Mouse (Mus musculus) activated CD4-positive, CD25-positive, alpha-beta regulatory T cell, adult 4 months (primary cell): ENCODE results near the gene Colec11. TPM values are rescaled to one million over a fixed set of nuclear protein-coding genes. Genes with fewer than 3 reads are reported as not detected.
A peak's percentile ranks its signal among the peaks of the same experiment; 100 is the strongest.

Experiments
- ATAC-seq: one replicate; pipeline ENCODE4 v1.8.0; 2017
- polyA plus RNA-seq, 2 experiments: library from polyadenylated mRNA; unstranded; fragments of 100-300 nt; shearing (Covaris generic); gene quantifications; one replicate each; pipeline ENCODE4 v1.2.1; 2017

Colec11 gene
- polyA plus RNA-seq, 2 experiments from 2014 or later = 0.34 TPM; not detected in 1

DNA sequence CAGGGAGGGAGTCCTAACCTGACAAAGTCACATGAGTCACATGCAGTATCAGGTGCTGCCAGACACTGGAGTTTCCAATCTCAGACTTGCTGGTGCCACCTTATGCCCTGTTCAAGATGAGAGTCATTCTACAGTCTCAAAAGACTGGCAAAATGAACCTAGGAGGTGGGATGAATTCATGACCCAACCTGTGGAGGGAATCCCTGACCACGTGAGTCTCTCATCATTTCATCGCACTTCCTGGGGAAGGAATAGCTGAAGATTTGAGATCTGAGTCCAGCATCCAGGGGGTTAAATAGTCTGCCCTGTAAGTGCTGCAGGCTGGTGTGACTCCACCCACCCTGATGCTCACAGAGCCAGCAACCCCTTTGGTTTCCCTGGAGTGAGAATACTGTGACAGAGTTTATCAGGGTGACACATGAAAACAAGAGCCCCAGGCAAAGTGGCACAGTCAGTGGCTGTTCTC is 24.6 kb downstream of the Colec11 start:
- no peak for ATAC-seq

DNA sequence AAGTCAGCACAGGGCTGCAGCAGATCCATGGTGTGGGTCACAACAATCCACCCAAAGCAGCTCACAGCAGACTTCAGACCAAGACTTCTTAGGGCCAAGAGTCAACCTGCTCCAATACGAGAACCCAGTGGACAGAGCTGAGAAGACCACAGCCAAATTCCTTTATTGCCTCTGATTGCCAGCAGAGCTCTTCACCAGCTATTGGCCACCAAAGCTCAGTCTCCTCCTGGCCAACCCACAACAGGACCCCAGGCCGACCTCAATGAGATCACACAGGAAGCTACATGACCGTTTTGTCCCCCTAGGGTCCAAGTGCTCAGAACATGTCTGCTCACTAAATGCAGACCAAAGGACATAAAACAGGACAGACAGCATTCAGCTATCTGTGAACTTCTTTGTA is 25.1 kb downstream of the Colec11 start:
- ATAC-seq = no peak

DNA sequence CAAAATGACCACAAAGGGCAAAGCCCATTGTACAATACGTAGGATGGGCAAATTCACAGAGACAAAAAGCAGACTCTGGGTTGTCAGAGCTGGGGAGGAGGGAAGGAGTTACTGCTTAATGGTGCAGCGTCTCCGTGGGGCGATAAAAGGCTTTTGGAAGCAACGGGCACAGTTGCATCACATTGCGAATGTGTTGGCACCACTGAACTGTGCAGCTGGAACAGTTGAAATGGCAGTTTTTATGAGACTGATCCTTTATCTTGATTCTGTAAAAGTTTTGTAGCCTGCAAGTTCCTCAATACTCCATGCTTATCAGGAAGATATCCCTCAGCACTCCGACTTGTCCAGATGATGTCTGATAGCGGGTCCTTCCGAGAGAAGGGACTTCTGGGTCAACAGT is 25.5 kb downstream of the Colec11 start:
- ATAC-seq = no peak

DNA sequence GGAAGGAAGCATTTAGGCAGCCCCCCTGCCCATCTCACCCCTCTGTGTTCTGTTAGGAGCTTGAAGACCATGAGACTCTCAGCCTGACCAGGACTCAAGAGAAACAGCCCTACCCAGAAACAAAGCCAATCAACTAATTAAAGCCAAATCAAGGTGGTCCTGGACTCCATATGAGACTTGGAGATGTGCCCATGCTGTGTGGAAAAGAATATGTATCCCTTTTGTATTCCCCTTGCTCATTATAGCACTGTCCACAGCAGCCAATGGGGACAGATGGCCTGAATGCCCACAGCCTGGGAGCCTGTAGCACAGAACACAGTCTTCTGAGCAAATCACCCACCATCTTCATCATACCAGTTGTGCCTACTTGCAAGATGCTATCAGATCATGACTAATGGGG is 26.3 kb downstream of the Colec11 start:
- no peak for ATAC-seq

DNA sequence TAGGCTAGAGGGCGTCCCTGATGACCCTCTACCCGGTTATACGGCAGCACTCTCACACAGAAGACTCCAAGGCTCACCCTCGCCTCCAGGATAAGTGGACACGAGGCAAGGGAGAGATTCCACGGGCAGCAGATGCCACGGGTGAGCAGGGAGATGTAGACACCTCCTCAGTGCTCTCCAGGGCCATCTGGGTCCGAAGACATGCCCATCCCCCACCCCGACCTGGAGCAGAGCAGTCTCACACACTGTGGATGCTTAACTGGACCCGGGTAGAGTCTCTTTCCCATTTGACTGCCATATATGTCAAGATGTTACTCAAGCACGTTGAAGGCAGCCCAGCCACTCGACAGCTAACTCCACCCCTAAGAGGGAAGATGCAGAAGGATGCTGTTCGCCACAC is 32.7 kb downstream of the Colec11 start:
- ATAC-seq = no peak

DNA sequence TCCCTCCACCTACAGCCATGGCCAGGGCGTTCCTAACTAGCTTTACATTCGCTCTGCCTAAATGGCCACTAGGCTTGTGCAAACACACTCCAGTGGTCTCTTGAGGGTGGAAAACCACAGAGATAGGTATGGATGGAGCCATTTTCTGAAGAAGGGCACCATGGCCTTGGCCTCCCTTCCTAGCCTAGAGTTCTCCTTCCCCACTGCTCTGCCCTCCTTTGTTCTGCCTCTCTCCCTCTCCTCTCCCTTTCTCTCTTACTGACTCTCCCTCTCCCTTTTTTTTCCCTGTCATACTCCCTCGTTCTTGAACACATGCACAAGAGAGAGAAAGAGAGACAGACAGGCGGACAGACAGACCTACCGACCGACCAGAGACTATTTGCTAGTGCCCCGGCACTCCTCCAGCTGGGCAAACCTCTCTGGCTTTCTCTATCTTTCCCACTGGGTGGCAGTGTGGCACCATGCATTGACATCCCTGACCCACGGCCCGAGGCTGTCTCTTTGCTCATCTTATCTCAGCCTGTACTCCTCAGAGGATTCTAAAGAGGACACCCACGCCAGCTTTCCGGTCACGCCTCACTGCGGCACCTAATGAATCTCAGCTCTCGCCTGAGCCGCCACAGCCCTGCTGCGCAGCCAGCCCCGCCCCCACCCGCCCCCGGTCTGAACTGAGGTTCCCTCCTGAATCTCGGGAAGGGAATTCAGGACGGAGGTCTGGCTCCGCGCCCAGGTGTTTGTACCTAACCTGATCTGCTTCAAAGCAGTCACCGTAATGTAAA is 33.9 kb downstream of the Colec11 start:
- peak; percentile 84 for ATAC-seq

DNA sequence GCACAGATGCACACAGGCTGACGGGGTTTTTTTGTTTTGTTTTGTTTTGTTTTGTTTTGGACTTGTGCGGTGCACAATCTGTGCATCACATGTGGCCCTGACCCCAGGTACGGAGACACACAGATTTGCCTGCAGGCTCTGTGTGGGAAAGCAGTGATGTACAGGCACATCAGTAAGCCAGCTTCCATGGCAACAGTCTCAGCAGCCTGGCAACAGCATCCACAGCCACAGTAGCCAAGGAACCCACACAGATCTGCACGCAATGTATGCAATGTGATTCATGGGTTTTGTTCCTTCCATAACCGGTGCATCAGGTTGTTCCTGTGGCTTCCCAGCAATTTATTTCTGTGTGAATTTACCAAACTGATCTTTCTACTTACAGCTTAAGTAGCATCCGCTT is 35.2 kb downstream of the Colec11 start:
- ATAC-seq = no peak

DNA sequence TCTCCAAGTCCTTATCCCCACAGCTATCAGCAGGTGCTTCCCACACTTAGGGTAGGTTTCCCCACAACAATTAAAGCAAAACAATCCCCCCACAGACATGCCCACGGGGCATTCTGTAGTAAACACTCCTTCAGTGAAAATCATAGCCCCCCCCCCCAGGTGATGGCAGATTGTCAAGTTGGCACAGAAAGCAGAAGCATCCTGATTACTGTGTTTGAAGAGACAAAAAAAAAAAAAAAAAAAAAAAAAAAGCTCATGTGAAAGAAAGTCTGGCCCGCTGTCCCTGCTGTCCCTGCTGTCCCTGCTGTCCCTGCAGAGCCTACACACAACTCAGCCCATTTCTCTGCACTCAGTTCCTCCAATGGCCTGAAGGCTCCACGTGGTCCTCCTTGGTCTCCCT is 39.1 kb downstream of the Colec11 start:
- ATAC-seq = no peak

DNA sequence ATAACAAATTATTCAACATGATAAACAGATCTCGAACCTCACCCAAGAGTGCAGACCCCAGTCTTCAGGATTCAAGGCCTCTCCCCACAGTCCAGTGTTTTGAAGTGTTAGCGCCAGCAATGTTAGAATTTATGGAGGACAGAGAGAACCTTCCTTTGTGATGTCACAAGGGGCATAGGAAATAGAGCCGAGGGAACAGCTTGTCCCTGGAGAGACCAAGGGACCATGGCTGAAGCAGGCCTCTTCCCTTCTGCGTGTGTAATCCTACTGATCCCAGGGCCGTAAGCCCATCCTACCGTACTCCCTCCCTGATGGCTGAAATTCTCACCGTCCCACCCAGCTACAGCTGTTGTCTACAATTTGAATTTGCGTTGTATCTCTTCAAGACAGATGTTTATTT is 40.8 kb downstream of the Colec11 start, which contains the start of gene Allc:
Gene Allc, minus strand, starts transcription at position 101 of the 400 bp plus-strand sequence.
- no peak for ATAC-seq

DNA sequence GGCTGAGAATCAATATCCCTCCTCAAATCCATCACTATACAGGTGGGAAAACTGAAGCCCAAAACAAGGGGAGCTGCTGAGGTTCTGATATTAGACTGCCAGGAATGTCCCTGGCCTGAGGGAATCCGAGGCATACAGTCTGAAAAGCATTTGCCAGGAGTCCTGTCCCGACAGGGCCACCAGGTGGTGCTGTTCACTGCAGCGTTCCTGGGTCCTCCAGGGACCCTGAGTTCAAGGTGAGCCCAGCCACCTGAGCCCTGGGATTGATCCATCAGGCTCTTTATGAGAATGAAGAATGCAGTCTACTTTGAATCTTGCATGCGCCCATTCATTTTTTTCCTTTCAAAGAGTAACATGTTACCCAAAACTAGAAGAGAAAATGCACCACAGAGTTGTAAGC is 44.0 kb downstream of the Colec11 start:
- ATAC-seq = no peak

DNA sequence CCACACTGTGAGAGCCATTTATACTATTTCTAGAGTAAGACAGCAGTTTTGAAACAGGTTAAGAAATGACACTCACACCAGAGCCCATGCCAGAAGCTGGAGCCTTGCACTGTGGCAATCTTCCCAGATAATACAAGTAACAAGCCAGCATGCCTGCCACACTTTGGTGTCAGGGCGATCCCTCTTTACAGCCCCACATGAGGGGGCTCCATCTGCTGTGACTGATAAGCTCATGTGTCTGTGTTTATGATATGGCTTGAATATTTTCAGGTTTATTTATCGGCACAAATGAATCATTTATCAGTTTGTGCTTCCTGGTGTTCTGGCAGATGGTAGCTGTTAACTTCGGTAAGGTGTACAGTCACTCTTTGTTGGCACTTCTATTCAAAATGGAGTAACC is 45.0 kb downstream of the Colec11 start:
- no peak for ATAC-seq

DNA sequence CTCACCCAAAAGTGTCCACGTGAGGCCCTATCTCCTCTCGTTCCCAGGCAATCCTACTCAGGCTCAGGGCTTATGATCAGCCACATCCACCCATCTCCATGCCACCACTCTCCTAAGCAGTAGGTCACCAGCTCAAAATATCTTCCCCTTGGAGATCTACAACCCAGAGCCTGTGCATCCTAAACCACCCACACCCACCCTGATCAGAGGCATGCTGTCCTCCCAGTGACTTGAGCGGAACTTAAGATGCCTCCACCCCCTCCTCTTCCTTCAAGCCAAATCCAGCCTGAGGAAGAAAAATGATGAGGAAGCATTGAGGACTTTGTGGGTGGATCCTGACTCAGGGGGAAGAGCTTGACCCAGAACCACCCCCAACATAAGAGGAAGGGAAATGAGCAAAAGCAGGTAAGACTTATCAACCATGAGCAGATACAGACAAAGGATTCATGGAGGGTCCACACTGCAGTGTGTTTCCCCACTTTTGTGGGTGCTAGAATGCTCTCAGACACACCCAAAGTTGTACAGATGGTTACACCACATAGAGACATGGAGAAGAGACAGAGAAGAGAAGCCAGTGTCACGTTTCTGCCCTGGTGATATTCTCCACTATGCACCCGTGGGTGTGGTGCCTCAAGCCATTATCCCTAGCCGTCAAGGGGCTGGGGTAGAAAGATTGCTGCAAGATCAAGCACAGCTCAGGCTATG is 47.7 kb downstream of the Colec11 start:
- ATAC-seq = no peak

DNA sequence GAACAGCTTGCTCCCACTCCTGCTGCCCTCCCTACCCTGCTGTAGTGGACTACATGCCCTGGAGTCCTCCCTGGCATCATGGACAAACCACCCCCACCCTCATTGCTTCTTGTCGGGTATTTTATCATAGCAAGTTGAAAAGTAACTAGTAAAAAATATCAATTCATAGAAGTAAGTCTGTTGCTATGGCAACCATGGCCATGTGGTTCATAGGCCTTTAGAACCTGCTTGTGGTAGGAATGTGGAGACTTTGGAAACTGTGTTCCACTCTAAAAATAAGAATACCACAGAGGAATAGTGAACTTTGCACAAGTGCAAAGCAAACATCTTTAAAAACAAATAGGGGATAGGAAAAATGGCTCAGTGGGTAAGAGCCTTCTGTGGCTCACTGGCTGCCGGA is 50.9 kb downstream of the Colec11 start:
- no peak for ATAC-seq

DNA sequence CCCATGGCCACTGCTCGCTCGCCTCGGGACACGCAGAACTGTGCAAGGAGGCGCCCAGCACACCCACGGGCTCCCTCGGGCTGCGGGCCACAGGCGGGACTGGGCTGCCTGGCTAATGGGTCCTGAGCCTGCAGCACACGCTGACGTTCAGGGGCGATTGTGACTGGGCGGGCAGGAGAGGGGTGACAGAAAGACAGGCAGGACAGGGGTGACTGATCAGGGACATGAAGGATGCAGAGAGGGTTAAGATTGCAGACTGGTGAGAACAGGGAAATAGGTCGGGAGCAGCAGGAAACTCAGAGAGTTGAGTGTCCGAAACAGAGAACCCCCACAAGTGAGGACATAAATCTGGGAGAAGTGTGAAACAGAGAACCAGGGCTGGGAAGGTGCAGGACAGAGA is 70.9 kb downstream of the Colec11 start, which contains the start of gene Dcdc2c:
Gene Dcdc2c, minus strand, starts transcription at position 101 of the 400 bp plus-strand sequence.
- ATAC-seq = no peak

DNA sequence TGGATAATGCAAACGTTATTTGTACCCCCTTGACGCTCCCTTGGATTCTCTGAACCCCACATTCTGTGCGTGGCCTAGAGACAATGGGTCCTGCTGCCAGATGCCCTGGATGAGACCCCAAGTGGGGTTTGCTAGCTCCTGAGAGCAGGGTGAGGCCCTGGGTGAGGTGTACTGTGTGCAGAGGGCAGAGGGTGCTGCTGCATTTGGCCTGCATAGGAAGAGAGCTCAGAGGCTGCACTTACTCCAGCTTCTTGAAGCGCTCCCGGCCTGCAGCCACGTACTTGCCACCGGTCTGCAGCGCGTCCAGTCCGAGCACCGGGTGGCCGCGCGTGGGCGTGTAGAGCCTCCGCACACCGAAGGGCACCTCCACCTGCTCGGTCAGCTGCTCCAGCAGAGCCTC is 71.4 kb downstream of the Colec11 start:
- no peak for ATAC-seq

DNA sequence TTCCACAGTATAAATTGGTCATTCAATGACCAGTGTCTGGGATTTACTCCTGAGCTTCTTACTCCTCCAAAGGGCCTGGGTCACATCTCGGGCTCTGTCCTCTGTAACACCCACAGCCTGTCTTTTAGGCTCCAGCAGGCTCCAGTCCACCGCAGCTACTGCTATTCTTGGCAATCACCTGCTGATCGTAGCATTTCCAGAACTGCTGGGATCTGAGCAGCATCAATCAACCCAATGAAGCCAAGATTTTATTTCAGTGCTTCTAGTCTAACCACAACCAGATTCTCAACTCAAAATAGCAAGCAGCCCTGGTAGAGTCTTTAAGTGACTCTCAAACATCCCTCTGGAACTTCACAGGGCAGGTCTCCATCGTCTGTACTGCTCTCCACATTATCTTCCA is 74.3 kb downstream of the Colec11 start:
- no peak for ATAC-seq

Other genes with a start within 250 kb of the Colec11 start
- gene Dcdc2c, start 71.0 kb downstream of the Colec11 start, polyA plus RNA-seq = not detected
- gene Allc, start 40.9 kb downstream of the Colec11 start, polyA plus RNA-seq = not detected
- 1,000 to 10,000 TPM; 1,659 to 2,490 TPM for gene Rps7, start 12.6 kb upstream of the Colec11 start, polyA plus RNA-seq
- 10 to 100 TPM; 28.9 to 29.2 TPM for gene Rnaseh1, start 26.2 kb upstream of the Colec11 start, polyA plus RNA-seq
- 10 to 100 TPM; 34.9 to 47.6 TPM for gene Adi1, start 51.9 kb upstream of the Colec11 start, polyA plus RNA-seq
- gene Trappc12, start 127.1 kb upstream of the Colec11 start, polyA plus RNA-seq = 10 to 100 TPM; 31.6 to 46.1 TPM
- gene Eipr1, start 128.4 kb upstream of the Colec11 start, polyA plus RNA-seq = 10 to 100 TPM; 30.1 to 43.8 TPM